ENCODE assay signal across 23 mouse cellular contexts in the genomic region with DNA sequence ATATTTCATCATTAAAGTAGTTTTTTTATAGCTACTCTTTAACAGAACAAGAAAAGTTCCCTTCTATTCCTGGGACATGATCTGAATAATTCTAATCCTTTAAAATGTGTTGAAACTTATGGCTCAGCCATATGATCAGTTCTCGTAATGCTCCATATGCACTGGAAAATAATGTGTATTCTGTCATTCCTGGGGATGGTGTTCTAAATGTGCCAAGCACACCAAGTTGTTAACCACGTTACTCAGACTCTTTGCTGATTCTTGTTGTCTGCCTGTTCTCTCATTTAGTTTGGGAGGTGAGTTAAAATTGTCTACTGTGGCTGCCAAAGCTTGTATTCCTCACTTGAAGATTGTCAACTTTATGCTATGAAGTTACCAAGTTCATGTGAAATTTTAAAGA. TPM values are rescaled to one million over a fixed set of nuclear protein-coding genes. Genes with fewer than 3 reads are reported as not detected.
DNase-seq lines count a peak whose midpoint lies in the region; ATAC-seq and TF ChIP-seq lines count a peak whose summit lies in the region.
"Had no signal": no experiment of that assay in that cellular context is flagged by ENCODE, and none has a peak within 500 bp of the region (broad histone marks: within the 10 kb centered on the region; RNA-seq: fewer than 3 reads in every experiment).

No protein-coding gene starts in this region.

- peaks cover 18% of the 10 kb centered on the region for H3K4me1 ChIP-seq in forebrain, embryonic 15.5 days
- H3K4me1 ChIP-seq in forebrain, embryonic 13.5 days, result peaks cover 9% of the 10 kb centered on the region; the same call in 1 of the 2 replicates
- H3K4me1 ChIP-seq in forebrain, postnatal 0 days (ENCODE audit: insufficient read depth), result peaks cover 26% of the 10 kb centered on the region
- no peaks in the 10 kb centered on the region for H3K4me1 ChIP-seq in forebrain, embryonic 10.5 days
- H3K4me1 ChIP-seq in midbrain, embryonic 10.5 days, result no peaks in the 10 kb centered on the region

- 73% methylated on average over 2 of the region's 2 CpGs for WGBS in forebrain, embryonic 15.5 days
- 86% methylated on average over 2 of the region's 2 CpGs for WGBS in forebrain, embryonic 13.5 days
- 55% methylated on average over 2 of the region's 2 CpGs for WGBS in forebrain, postnatal 0 days
- WGBS in forebrain, embryonic 10.5 days, result 87% methylated on average over 2 of the region's 2 CpGs
- WGBS in midbrain, embryonic 10.5 days, result 86% methylated on average over 2 of the region's 2 CpGs

- TF ChIP-seq CTCF in forebrain, postnatal 0 days (IDR thresholded peaks at IDR 0.05; ENCODE audit: low read depth), result no peak
- TF ChIP-seq CTCF in left cerebral cortex, adult 2 months (IDR thresholded peaks at IDR 0.05), result no peak

- no peaks in the 10 kb centered on the region for H3K9me3 ChIP-seq in forebrain, embryonic 15.5 days
- H3K9me3 ChIP-seq in forebrain, embryonic 13.5 days (replicated peaks), result no peaks in the 10 kb centered on the region
- no peaks in the 10 kb centered on the region for H3K9me3 ChIP-seq in forebrain, postnatal 0 days (ENCODE audit: low read length)
- no peaks in the 10 kb centered on the region for H3K9me3 ChIP-seq in forebrain, embryonic 10.5 days
- H3K9me3 ChIP-seq in midbrain, embryonic 10.5 days (replicated peaks), result no peaks in the 10 kb centered on the region
- H3K9me3 ChIP-seq: embryonic facial prominence, embryonic 10.5 days; embryonic facial prominence, embryonic 12.5 days; G1E had no signal

- no peak overlapping the region for H3K9ac ChIP-seq in forebrain, embryonic 15.5 days (replicated peaks)
- no peak overlapping the region for H3K9ac ChIP-seq in forebrain, embryonic 13.5 days
- no peak overlapping the region for H3K9ac ChIP-seq in forebrain, postnatal 0 days
- H3K9ac ChIP-seq: embryonic facial prominence, embryonic 12.5 days had no signal

- H3K4me3 ChIP-seq in forebrain, embryonic 15.5 days, result no peak overlapping the region
- no peak overlapping the region for H3K4me3 ChIP-seq in forebrain, embryonic 13.5 days
- no peak overlapping the region for H3K4me3 ChIP-seq in forebrain, postnatal 0 days (ENCODE audit: low read depth, low read length)
- no peak overlapping the region for H3K4me3 ChIP-seq in forebrain, embryonic 10.5 days
- no peak overlapping the region for H3K4me3 ChIP-seq in left cerebral cortex, adult 2 months
- no peak overlapping the region for H3K4me3 ChIP-seq in midbrain, embryonic 10.5 days
- H3K4me3 ChIP-seq: embryonic facial prominence, embryonic 10.5 days; embryonic facial prominence, embryonic 12.5 days had no signal

- H3K27me3 ChIP-seq in forebrain, embryonic 15.5 days, result no peaks in the 10 kb centered on the region
- H3K27me3 ChIP-seq in forebrain, embryonic 13.5 days, result no peaks in the 10 kb centered on the region
- H3K27me3 ChIP-seq in forebrain, postnatal 0 days (ENCODE audit: insufficient read depth, low read length), result no peaks in the 10 kb centered on the region
- H3K27me3 ChIP-seq in forebrain, embryonic 10.5 days (ENCODE audit: poor library complexity, severe bottlenecking), result no peaks in the 10 kb centered on the region; the same call in 1 of the 2 replicates
- no peaks in the 10 kb centered on the region for H3K27me3 ChIP-seq in midbrain, embryonic 10.5 days (ENCODE audit: low read depth, poor library complexity, severe bottlenecking)
- H3K27me3 ChIP-seq: embryonic facial prominence, embryonic 12.5 days had no signal

- intact Hi-C loops in left cerebral cortex, adult 2 months (cut with DNase I), result no loop called here

- no peak overlapping the region for H3K4me2 ChIP-seq in forebrain, embryonic 15.5 days (replicated peaks)
- no peak overlapping the region for H3K4me2 ChIP-seq in forebrain, embryonic 13.5 days
- no peak overlapping the region for H3K4me2 ChIP-seq in forebrain, postnatal 0 days (ENCODE audit: low read depth)
- H3K4me2 ChIP-seq: embryonic facial prominence, embryonic 12.5 days had no signal

- no peaks in the 10 kb centered on the region for H3K36me3 ChIP-seq in forebrain, embryonic 15.5 days
- no peaks in the 10 kb centered on the region for H3K36me3 ChIP-seq in forebrain, embryonic 13.5 days (ENCODE audit: poor library complexity, severe bottlenecking)
- no peaks in the 10 kb centered on the region for H3K36me3 ChIP-seq in forebrain, postnatal 0 days (ENCODE audit: insufficient read depth)
- H3K36me3 ChIP-seq in forebrain, embryonic 10.5 days (replicated peaks), result no peaks in the 10 kb centered on the region
- no peaks in the 10 kb centered on the region for H3K36me3 ChIP-seq in midbrain, embryonic 10.5 days
- H3K36me3 ChIP-seq: embryonic facial prominence, embryonic 10.5 days; embryonic facial prominence, embryonic 12.5 days; G1E had no signal

- ATAC-seq in forebrain, embryonic 15.5 days (replicated peaks), result no peak; the same call in 1 of the 2 replicates
- no peak for ATAC-seq in forebrain, embryonic 13.5 days
- peak; percentile 69 for ATAC-seq in forebrain, postnatal 0 days
- ATAC-seq: activated CD4-positive, CD25-positive, alpha-beta regulatory T cell, adult 4 months; CD4-positive, CD25-positive, alpha-beta regulatory T cell, adult 4 months; forebrain, embryonic 14.5 days; Patski had no signal

- H3K27ac ChIP-seq in forebrain, embryonic 15.5 days (replicated peaks), result peak overlapping the region; percentile 72
- H3K27ac ChIP-seq in forebrain, embryonic 13.5 days, result no peak overlapping the region
- peak overlapping the region; percentile 72 for H3K27ac ChIP-seq in forebrain, postnatal 0 days (ENCODE audit: low read depth, low read length)
- no peak overlapping the region for H3K27ac ChIP-seq in forebrain, embryonic 10.5 days
- H3K27ac ChIP-seq in left cerebral cortex, adult 2 months, result 0 out of 2 replicates have a peak overlapping the region, but pooled peaks have one; percentile 36
- H3K27ac ChIP-seq in midbrain, embryonic 10.5 days (replicated peaks), result no peak overlapping the region
- H3K27ac ChIP-seq: embryonic facial prominence, embryonic 10.5 days; embryonic facial prominence, embryonic 12.5 days had no signal

- DNase-seq in forebrain, postnatal 0 days, result peak; percentile 62
- DNase-seq in forebrain, embryonic 10.5 days (ENCODE audit: extremely low spot score, low spot score), result no peak
- DNase-seq in left cerebral cortex, adult 2 months (ENCODE audit: extremely low spot score in 1 of 2, low spot score in 2 of 2), result no peak
- no peak for DNase-seq in left cerebral cortex, adult 8-10 months (ENCODE audit: low spot score in 2 of 2)
- DNase-seq in midbrain, embryonic 10.5 days (ENCODE audit: low spot score), result no peak
- DNase-seq: adrenal gland, adult 8-10 months; adrenal gland, postnatal 14 days; adrenal gland, postnatal 36 days; B cell, adult 2 months; cerebellum, adult 11-12 months; cerebellum, adult 2 months; cerebellum, adult 9-10 months; cerebellum, postnatal 10 days; cerebellum, postnatal 25 days had no signal

RNA-seq across cellular contexts. Expression of a gene that starts 12.6 kb away (rescaled TPM):
- polyA plus RNA-seq in forebrain, embryonic 15.5 days (2015; fragmentation: Nextera tagmentation; extraction: Ambion mirVana), result 119 and 121 TPM in 2 replicates
- 26.1 and 32.8 TPM in 2 replicates for polyA plus RNA-seq in forebrain, embryonic 13.5 days (2015; fragmentation: Nextera tagmentation; extraction: Ambion mirVana)
- 271 and 284 TPM in 2 replicates for total RNA-seq in forebrain, postnatal 0 days (2014; rRNA removed)
- 227 and 280 TPM in 2 replicates for polyA plus RNA-seq in forebrain, postnatal 0 days (2015; fragmentation: Nextera tagmentation; extraction: Ambion mirVana)
- polyA plus RNA-seq in forebrain, embryonic 10.5 days (2016; fragmentation: Nextera tagmentation; extraction: Ambion mirVana), result 0.51 and 0.63 TPM in 2 replicates
- 100 to 1,000 TPM; 607 to 644 TPM for total RNA-seq in left cerebral cortex, adult 2 months (2021)
- total RNA-seq in left cerebral cortex, adult 8-10 months (2022), result 100 to 1,000 TPM; 652 to 710 (median 699) TPM
- polyA plus RNA-seq in midbrain, embryonic 10.5 days (2016; fragmentation: Nextera tagmentation; extraction: Ambion mirVana), result 0.81 and 2.1 TPM in 2 replicates
- polyA plus RNA-seq: G1E had no signal

Comparison
In these comparisons a context has a peak if more than half of its experiments do, and no peak if none do; other contexts are left out.
1. H3K27ac ChIP-seq: peak in forebrain, embryonic 15.5 days (single experiment), forebrain, postnatal 0 days (single experiment) and left cerebral cortex, adult 2 months (single experiment); none in forebrain, embryonic 13.5 days (single experiment), forebrain, embryonic 10.5 days (single experiment) and midbrain, embryonic 10.5 days (single experiment).